Mouse (Mus musculus): Measurements from ENCODE around the gene Mat1a.

Gene Mat1a

GRCm38 (mm10) chr14:41140686-41141085 is 35.9 kb downstream of the Mat1a start:
- no peak for DNase-seq (ENCODE audit: low spot score)

- no peak for DNase-seq (ENCODE audit: low spot score)
These were observed 41.2 kb downstream of the Mat1a start for GRCm38 (mm10) chr14:41146035-41146434.

- no peak for DNase-seq (ENCODE audit: low spot score)
These were observed 42.1 kb downstream of the Mat1a start for GRCm38 (mm10) chr14:41146922-41147321.

- DNase-seq (ENCODE audit: low spot score) = no peak
These were observed 42.5 kb downstream of the Mat1a start for GRCm38 (mm10) chr14:41147356-41147755.

- DNase-seq (ENCODE audit: low spot score) = no peak
These were observed 46.5 kb downstream of the Mat1a start, which contains the start of gene Mbl1 for GRCm38 (mm10) chr14:41151220-41151898. TSS of gene Mbl1 (plus strand) at chr14:41151458.

- DNase-seq (ENCODE audit: low spot score) = no peak
These were observed 55.2 kb downstream of the Mat1a start for GRCm38 (mm10) chr14:41160076-41160475.

GRCm38 (mm10) chr14:41160743-41161142 is 55.9 kb downstream of the Mat1a start:
- DNase-seq (ENCODE audit: low spot score) = no peak

GRCm38 (mm10) chr14:41162663-41163062 is 57.8 kb downstream of the Mat1a start:
- no peak for DNase-seq (ENCODE audit: low spot score)

- no peak for DNase-seq (ENCODE audit: low spot score)
These were observed 62.4 kb downstream of the Mat1a start for GRCm38 (mm10) chr14:41167278-41167677.

- no peak for DNase-seq (ENCODE audit: low spot score)
These were observed 63.7 kb downstream of the Mat1a start for GRCm38 (mm10) chr14:41168567-41168966.

- no peak for DNase-seq (ENCODE audit: low spot score)
These were observed 65.7 kb downstream of the Mat1a start for GRCm38 (mm10) chr14:41170514-41170913.

Measured in urinary bladder, postnatal 10 days (tissue).